Mouse (Mus musculus): Measurements from ENCODE around the gene Aplp1.

Gene Aplp1

DNA sequence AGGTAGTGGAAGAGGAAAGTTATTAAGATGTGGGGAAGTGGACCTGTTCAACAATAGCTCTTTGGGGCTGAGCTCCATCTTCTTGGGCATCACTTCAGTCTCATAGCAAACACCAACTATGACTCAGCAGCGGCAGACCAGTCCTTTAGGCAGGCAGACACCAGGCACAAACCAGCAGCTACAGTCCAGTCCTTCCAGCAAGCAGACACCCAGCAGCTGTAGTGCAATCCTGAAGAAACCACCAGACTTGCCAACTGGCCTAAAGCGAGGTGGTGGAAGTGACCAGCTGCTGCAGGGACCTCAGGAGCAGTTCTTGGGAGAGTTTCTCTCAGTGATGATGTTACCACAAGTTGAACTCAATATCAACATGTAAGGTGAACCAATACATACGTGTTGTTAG is 36.7 kb downstream of the Aplp1 start:
- DNase-seq: no peak

DNA sequence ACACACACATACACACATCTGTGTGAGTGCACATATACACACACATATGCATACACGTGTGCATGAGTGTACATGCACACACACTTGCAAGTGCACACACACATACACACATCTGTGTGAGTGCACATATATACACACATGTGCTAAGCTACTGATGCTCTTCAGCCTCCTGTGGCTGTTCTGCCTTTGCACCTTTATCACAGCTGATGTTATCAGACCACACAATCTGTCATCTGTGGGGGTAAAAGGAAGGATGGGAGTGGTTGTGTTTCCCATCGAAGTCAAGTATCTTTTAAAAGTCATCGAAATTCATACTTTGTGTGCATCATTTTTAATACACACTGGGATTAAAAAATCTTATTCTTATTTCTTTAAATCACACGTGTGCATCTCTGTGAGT is 43.0 kb downstream of the Aplp1 start:
- DNase-seq: no peak

DNA sequence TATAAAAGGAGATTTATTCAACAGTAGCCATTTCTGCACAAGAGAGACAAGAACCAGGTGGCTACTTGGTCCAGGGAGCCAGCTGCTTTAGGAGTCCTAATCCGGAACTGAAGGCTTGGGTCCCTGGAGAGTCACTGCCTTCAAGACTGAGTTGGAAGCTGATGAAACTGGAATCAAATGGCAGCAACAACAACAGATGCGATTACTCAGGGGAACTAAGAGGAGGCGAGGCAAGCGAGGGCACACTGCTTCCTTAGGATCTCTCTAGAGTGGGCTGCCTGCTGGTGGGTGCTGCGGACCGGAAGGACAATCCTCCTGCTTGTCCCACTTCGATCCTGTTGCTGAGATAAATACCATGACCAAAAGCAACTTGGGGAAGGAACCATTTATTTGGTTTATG is 45.7 kb downstream of the Aplp1 start:
- DNase-seq: no peak

- DNase-seq: no peak
Measured at GRCm38 (mm10) chr7:30394871-30395270, 50.5 kb downstream of the Aplp1 start.

- DNase-seq: no peak
Measured at GRCm38 (mm10) chr7:30394379-30394778, 51.0 kb downstream of the Aplp1 start.

DNA sequence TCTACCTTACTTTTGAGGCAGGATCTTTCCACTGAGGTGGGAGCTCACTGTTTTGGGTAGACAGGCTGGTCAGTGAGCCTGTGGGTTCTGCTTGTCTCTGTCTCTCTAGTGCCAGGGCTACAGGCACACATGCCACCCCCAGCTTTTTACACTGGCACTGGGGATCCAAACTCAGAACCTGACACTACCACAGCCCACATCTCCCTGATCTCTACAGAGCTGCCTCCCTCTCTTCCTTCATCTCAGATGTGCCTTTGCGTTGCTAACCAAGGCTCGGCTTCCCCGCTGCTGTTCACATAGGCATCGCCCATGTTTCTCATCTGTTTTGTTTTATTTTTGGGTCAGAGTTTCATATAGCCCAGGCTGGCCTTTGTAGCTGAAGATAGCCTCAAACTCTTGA is 51.7 kb downstream of the Aplp1 start:
- no peak for DNase-seq

GRCm38 (mm10) chr7:30392746-30393520 is 52.4 kb downstream of the Aplp1 start:
- DNase-seq: no peak
